Mouse (Mus musculus) liver, embryonic 16.5 days (tissue): Measurements from ENCODE around the gene Baiap2l1. TPM values are rescaled to one million over a fixed set of nuclear protein-coding genes. Genes with fewer than 3 reads are reported as not detected.
"Not testable (repeated sequence)": the region's sequence is repeated elsewhere in the genome, so short reads cannot be mapped to it uniquely, and the experiment has no call there.

ENCODE experiments used
- ATAC-seq: fragments of 200-750 bp; cut with Nextera tagmentation; 2 replicates; pipeline ENCODE4 v1.8.0; 2017; ENCODE audit warnings: low read depth, mild to moderate bottlenecking, moderate number of reproducible peaks, moderate library complexity
- H3K27ac ChIP-seq: fragments of 300-500 bp; sonication (generic); 2 replicates; pipeline ENCODE4 v1.5.1; 2014; ENCODE audit warnings: mild to moderate bottlenecking, low read length
- H3K27me3 ChIP-seq: fragments of 300-500 bp; sonication (generic); 2 replicates; pipeline ENCODE4 v1.6.1; 2014; ENCODE audit warnings: low read depth, low read length, mixed read lengths; ENCODE audit not compliant: control insufficient read depth, insufficient read depth
- H3K36me3 ChIP-seq: fragments of 300-500 bp; sonication (generic); 2 replicates; pipeline ENCODE4 v1.6.1; 2014; ENCODE audit warnings: mild to moderate bottlenecking; ENCODE audit not compliant: control insufficient read depth, insufficient read depth
- H3K4me1 ChIP-seq: fragments of 300-500 bp; sonication (generic); 2 replicates; pipeline ENCODE4 v1.6.1; 2014; ENCODE audit warnings: low read depth, low read length, mixed read lengths; ENCODE audit not compliant: control insufficient read depth
- H3K4me2 ChIP-seq: fragments of 300-500 bp; sonication (generic); 2 replicates; pipeline ENCODE4 v1.6.1; 2014; ENCODE audit warnings: low read depth, low read length, mixed read lengths
- H3K4me3 ChIP-seq: fragments of 300-500 bp; sonication (generic); 2 replicates; pipeline ENCODE4 v1.5.1; 2014; ENCODE audit warnings: low read depth, mild to moderate bottlenecking, low read length
- H3K9ac ChIP-seq: fragments of 300-500 bp; sonication (generic); 2 replicates; pipeline ENCODE4 v1.6.1; 2014; ENCODE audit warnings: low read depth, low read length
- H3K9me3 ChIP-seq: fragments of 300-500 bp; sonication (generic); replicated peaks from 2 replicates; pipeline ENCODE4 v1.6.1; 2016; ENCODE audit warnings: low read length; ENCODE audit not compliant: control insufficient read depth
- WGBS: fragments of 180-500 bp; shearing (Covaris S2); extraction: QIAGEN DNeasy Blood & Tissue Kit; methylation state at CpG from one replicate; pipeline ENCODE4 v1.1.7; 2014; ENCODE audit not compliant: insufficient replicate concordance; 5-methylcytosine and 5-hydroxymethylcytosine counted together
- polyA plus RNA-seq: library from polyadenylated mRNA; unstranded; fragments of >200 nt; fragmentation: Nextera tagmentation; extraction: Ambion mirVana; gene quantifications from 2 replicates; pipeline ENCODE4 v1.2.1, GENCODE M21; 2015

Gene Baiap2l1
- polyA plus RNA-seq, 1 experiment from 2014 or later = 9.0 TPM

DNA sequence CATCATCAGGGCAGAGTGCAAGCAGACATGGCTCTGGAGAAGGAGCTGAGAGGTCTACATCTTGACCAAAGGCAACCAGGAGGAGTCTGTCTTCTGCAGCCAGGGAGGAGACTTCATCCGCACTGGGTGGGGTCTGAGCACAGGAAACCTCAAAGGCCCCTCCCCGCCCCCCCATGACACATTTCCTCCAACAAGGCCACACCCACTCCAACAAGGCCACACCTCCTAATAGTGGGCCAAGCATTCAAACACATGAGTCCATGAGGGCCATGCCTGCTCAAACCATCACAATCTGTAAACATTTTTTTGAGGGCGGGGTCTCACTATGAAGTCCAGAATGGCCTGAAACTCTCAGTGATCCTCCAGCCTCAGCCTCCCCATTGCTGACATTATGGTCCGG lies 21.5 kb upstream of the Baiap2l1 start:
- no peaks in the 10 kb centered on the region; the same call in 1 of the 2 replicates for H3K9me3 ChIP-seq
- H3K4me1 ChIP-seq = no peaks in the 10 kb centered on the region
- no peak overlapping the region for H3K27ac ChIP-seq
- 56% methylated on average over 4 of the region's 4 CpGs for WGBS
- no peaks in the 10 kb centered on the region for H3K36me3 ChIP-seq
- no peak for ATAC-seq
- no peak overlapping the region for H3K9ac ChIP-seq
- no peak overlapping the region for H3K4me3 ChIP-seq
- no peaks in the 10 kb centered on the region for H3K27me3 ChIP-seq
- no peak overlapping the region for H3K4me2 ChIP-seq

DNA sequence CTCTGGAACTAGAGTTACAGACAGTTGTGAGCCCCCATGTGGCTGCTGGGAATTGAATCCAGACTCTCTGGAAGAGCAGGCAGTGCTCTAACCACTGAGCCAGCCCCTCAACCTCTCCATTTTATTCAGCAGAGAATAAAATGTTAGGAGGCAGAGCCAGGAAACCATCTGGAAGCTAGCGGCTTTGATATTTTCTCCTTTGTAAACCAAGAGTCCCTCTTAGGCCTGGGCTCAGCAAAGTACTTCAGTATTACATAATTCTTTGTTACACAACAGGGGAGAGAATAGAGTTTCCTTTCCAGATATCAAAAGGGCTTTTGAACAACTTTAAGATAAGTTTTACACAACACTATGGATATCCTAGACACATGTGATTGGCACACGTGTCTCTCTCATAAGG lies 15.0 kb upstream of the Baiap2l1 start:
- Histone ChIP-seq H3K4me1 (no peaks in the 10 kb centered on the region), H3K9me3 (no peaks in the 10 kb centered on the region; the same call in 1 of the 2 replicates), H3K27me3 (no peaks in the 10 kb centered on the region), H3K9ac (no peak overlapping the region), H3K4me3 (no peak overlapping the region), H3K36me3 (no peaks in the 10 kb centered on the region), H3K27ac (peak overlapping the region; percentile 59), H3K4me2 (no peak overlapping the region)
- ATAC-seq = no peak
- WGBS = 50% methylated on average over 2 of the region's 2 CpGs

DNA sequence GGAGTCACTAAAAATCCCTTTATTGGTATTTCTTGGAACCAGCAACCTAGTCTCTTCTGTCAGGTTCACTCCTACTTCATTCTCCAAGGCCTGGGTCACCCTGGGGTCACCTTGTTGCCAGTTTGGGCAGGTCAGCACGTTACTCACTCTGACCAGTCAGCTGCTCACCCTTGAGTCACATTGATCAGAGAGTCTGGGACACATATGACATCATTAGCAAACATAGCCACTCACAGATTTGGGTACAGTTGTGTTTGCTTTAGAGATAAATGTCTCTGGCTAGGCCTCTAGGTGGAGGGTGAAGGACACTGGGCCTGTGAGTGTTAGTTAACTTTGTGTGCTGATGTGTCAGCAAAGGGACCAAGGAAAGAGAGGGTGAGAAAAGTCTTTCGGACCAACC lies 14.3 kb upstream of the Baiap2l1 start:
- H3K36me3 ChIP-seq = no peaks in the 10 kb centered on the region
- no peaks in the 10 kb centered on the region for H3K27me3 ChIP-seq
- no peak overlapping the region for H3K9ac ChIP-seq
- no peak overlapping the region for H3K4me2 ChIP-seq
- H3K27ac ChIP-seq = peak overlapping the region; percentile 77
- 44% methylated on average over 2 of the region's 2 CpGs for WGBS
- H3K4me3 ChIP-seq = no peak overlapping the region
- peak; percentile 86 for ATAC-seq
- no peaks in the 10 kb centered on the region for H3K4me1 ChIP-seq
- H3K9me3 ChIP-seq = no peaks in the 10 kb centered on the region

DNA sequence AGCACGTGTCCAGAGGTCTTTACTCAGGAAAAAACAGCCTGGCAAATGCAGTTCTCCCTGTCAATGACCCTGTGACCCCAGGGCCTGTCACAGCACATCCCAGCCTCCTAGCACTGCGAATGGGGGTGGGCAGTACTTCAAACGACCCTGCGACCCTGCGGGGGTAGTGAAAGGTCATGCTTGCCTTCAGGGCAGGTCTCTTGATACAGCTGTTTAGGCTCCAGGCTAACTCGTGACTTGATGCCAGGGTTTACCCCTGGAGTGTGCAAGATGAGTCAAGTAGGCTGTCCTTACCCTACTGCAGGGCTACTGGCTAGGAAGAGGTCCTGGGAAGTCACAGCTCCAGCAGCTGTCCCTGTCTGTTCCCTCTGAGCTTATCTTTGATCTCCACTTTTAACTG lies 13.1 kb upstream of the Baiap2l1 start:
- Histone ChIP-seq H3K27me3 (no peaks in the 10 kb centered on the region), H3K4me3 (no peak overlapping the region), H3K4me1 (no peaks in the 10 kb centered on the region), H3K9me3 (no peaks in the 10 kb centered on the region), H3K4me2 (no peak overlapping the region), H3K9ac (no peak overlapping the region), H3K27ac (peak overlapping the region; percentile 45; the same call in 1 of the 2 replicates), H3K36me3 (no peaks in the 10 kb centered on the region)
- WGBS = 13% methylated on average over 6 of the region's 6 CpGs
- ATAC-seq = peak; percentile 60

DNA sequence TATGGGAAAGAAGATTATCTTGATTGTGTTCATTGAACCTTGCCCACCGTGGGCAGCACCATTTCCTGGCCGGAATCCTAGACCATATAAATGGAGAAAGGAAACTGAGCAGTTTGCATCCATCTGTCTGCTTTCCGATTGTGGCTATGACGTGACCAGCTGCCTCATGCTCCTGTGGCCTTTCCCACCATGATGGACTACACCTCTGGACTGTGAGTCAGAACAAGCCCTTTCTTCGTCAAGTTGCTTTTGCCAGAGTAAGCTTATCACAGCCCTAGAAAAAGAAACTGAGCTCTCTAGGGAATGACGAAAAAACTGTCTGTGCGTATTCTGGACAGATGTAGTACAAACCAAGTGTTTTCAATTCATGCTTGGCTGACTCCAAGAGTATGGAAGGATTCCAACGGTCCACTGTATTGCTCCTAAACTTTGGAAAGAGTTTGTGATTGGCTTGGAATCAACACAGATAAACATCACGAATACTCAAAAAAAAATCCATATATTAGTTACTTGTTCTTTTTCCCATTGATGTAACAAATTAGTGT lies 10.8 kb upstream of the Baiap2l1 start:
- Histone ChIP-seq H3K4me2 (no peak overlapping the region), H3K36me3 (no peaks in the 10 kb centered on the region)
- ATAC-seq = no peak

DNA sequence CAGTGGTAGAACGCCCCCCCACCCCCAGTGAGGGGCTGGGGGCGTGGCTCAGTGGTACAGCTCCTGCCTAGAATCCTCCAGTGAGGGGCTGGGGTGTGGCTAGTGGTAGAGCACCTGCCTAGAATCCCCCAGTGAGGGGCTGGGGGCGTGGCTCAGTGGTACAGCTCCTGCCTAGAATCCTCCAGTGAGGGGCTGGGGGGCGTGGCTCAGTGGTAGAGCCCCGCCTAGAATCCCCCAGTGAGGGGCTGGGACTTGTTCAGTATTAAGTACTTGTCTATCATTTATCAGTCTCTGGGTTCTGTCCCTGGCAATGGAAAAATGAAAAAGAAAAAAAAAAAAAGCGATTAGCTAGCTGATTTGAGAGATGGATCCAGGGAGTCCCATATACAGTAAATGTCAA lies 8.6 kb upstream of the Baiap2l1 start:
- H3K4me1 ChIP-seq, ATAC-seq, H3K4me3 ChIP-seq, H3K9ac ChIP-seq, H3K9me3 ChIP-seq, H3K36me3 ChIP-seq, H3K4me2 ChIP-seq, H3K27me3 ChIP-seq, H3K27ac ChIP-seq: not testable (repeated sequence)
- WGBS = 50% methylated on average over 6 of the region's 6 CpGs

More for the DNA sequence above, 10.8 kb upstream of the Baiap2l1 start:
- 60% methylated on average over 9 of the region's 9 CpGs for WGBS
- Histone ChIP-seq H3K9me3 (no peaks in the 10 kb centered on the region), H3K9ac (no peak overlapping the region), H3K27me3 (no peaks in the 10 kb centered on the region), H3K4me3 (no peak overlapping the region), H3K4me1 (no peaks in the 10 kb centered on the region), H3K27ac (no peak overlapping the region)

DNA sequence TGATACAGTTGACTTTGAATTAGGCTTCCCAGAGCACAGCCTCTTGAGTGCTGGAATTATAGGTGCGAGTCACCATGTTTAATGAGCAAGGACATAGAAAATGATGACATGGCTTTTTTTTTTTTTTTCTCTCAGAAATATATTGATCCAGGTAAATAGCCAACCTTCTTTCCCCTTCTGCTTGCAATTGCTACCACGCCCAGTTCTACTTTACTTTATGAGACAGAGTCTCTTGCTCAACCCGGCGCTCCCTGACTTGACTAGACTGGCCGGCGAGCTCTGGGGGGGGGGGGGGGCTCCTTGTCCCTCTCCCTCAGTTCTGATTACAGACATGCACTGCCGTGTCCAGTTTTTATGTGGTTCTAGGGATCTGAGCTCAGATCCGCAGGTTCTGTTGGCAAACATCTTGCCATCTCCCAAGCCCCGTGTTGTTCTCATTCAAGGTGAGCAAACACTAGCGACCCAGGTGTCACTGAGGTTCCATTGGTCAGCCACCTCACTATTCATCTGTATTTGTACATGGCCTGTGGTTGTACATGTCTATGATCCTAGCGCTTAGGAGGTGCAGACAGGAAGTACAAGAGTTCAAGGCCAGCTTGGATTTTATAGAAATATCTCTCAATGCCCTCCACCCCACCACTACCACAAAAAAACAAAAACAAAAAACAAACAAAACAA lies 6.9 kb upstream of the Baiap2l1 start:
- Histone ChIP-seq H3K36me3 (no peaks in the 10 kb centered on the region), H3K9me3 (no peaks in the 10 kb centered on the region), H3K4me1 (no peaks in the 10 kb centered on the region), H3K27ac (no peak overlapping the region), H3K27me3 (no peaks in the 10 kb centered on the region), H3K4me2 (no peak overlapping the region), H3K4me3 (no peak overlapping the region), H3K9ac (no peak overlapping the region)
- 63% methylated on average over 11 of the region's 11 CpGs for WGBS
- ATAC-seq = peak; percentile 45

DNA sequence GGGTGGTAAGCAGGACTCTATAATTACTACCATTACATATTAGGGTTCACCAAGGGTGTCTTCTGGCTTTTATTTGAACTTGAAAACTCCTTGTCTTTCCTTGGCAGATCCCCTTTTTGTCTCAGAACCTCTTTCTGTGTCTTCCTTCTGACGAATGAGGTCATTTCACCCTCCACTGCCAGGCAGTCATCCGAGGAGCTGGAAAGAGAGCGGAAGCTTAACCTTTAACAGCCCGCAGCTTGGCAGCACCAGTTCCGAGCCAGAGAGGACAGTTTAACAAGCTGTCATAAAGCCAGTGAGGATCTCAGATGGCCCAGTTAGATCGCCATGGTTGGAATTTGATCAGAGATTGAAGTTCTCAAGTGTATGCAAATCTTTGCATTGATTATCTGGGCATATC lies 2.4 kb upstream of the Baiap2l1 start:
- Histone ChIP-seq H3K27me3 (peaks cover 24% of the 10 kb centered on the region), H3K36me3 (no peaks in the 10 kb centered on the region), H3K4me3 (no peak overlapping the region), H3K4me2 (no peak overlapping the region), H3K9ac (no peak overlapping the region), H3K4me1 (no peaks in the 10 kb centered on the region; the same call in 1 of the 2 replicates), H3K27ac (no peak overlapping the region), H3K9me3 (no peaks in the 10 kb centered on the region)
- ATAC-seq = no peak
- WGBS = 56% methylated on average over 6 of the region's 6 CpGs

DNA sequence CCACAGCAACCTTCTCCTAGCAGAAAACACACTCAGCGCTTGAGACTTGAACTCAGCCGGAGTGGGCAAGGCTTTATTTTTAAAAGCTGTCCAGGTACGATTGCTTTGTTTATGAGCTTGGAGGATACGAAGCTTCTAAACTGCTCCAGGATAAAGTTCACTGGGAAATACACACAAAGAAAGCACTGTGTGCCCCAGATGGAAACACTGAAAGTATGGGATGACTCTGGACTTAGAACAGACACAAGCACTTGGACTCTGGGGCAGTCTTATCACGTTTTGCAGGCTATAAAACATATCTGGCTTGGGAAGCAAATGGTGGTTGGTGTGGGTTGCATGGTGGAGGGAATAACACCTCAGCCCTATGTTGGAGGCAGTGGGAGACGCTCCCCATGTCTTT lies 2.0 kb upstream of the Baiap2l1 start:
- ATAC-seq = no peak
- Histone ChIP-seq H3K4me2 (no peak overlapping the region), H3K27ac (no peak overlapping the region)

More for the DNA sequence above, 2.0 kb upstream of the Baiap2l1 start:
- H3K27me3 ChIP-seq = peaks cover 24% of the 10 kb centered on the region
- H3K4me1 ChIP-seq = no peaks in the 10 kb centered on the region; the same call in 1 of the 2 replicates
- WGBS = 57% methylated on average over 6 of the region's 6 CpGs
- no peaks in the 10 kb centered on the region for H3K36me3 ChIP-seq
- no peak overlapping the region for H3K9ac ChIP-seq
- no peak overlapping the region for H3K4me3 ChIP-seq
- no peaks in the 10 kb centered on the region for H3K9me3 ChIP-seq
